Comparison of ENCODE assay signal across 29 mouse cellular contexts in genomic region chr15:7295199-7295598, GRCm38 (mm10).
"Had no signal": no experiment of that assay in that cellular context is flagged by ENCODE, and none has a peak within 500 bp of the region (broad histone marks: within the 10 kb centered on the region; RNA-seq: fewer than 3 reads in every experiment).

No protein-coding gene starts in this region.

- H3K36me3 ChIP-seq: limb, embryonic 10.5 days; limb, embryonic 12.5 days; limb, embryonic 15.5 days; liver, embryonic 12.5 days; liver, embryonic 13.5 days; liver, embryonic 15.5 days; lung, embryonic 15.5 days; midbrain, embryonic 10.5 days; midbrain, embryonic 12.5 days; midbrain, embryonic 15.5 days; neural tube, embryonic 12.5 days had no signal

- H3K4me1 ChIP-seq: limb, embryonic 10.5 days; limb, embryonic 12.5 days; limb, embryonic 15.5 days; liver, embryonic 12.5 days; liver, embryonic 13.5 days; liver, embryonic 15.5 days; lung, embryonic 15.5 days; neural tube, embryonic 12.5 days had no signal

- H3K27me3 ChIP-seq: limb, embryonic 12.5 days; limb, embryonic 13.5 days; limb, embryonic 15.5 days; liver, embryonic 12.5 days; liver, embryonic 13.5 days; liver, embryonic 15.5 days; lung, embryonic 15.5 days; midbrain, embryonic 12.5 days; midbrain, embryonic 15.5 days; neural tube, embryonic 12.5 days had no signal

- H3K9me3 ChIP-seq: limb, embryonic 10.5 days; limb, embryonic 12.5 days; limb, embryonic 15.5 days; liver, embryonic 12.5 days; liver, embryonic 13.5 days; liver, embryonic 15.5 days; lung, embryonic 15.5 days; midbrain, embryonic 10.5 days; midbrain, embryonic 12.5 days; midbrain, embryonic 15.5 days; neural tube, embryonic 12.5 days had no signal

- H3K4me2 ChIP-seq: limb, embryonic 12.5 days; limb, embryonic 13.5 days; limb, embryonic 15.5 days; liver, embryonic 11.5 days; liver, embryonic 12.5 days; liver, embryonic 13.5 days; liver, embryonic 15.5 days; lung, embryonic 14.5 days; lung, embryonic 15.5 days; midbrain, embryonic 12.5 days; midbrain, embryonic 15.5 days; neural tube, embryonic 12.5 days had no signal

- ATAC-seq: liver, embryonic 12.5 days; liver, postnatal 0 days; lung, postnatal 0 days; midbrain, embryonic 15.5 days had no signal

- H3K4me3 ChIP-seq: left cerebral cortex, adult 2 months; limb, embryonic 10.5 days; limb, embryonic 12.5 days; limb, embryonic 13.5 days; limb, embryonic 15.5 days; liver, embryonic 12.5 days; liver, embryonic 13.5 days; liver, embryonic 15.5 days; lung, embryonic 15.5 days; midbrain, embryonic 10.5 days; midbrain, embryonic 12.5 days; midbrain, embryonic 15.5 days; myocyte; neural tube, embryonic 12.5 days had no signal

- DNase-seq: layer of hippocampus, postnatal 36 days; left cerebral cortex, postnatal 4 days; liver; liver, embryonic 13.5 days; liver, postnatal 0 days; lung, adult 18-20 months; lung, adult 2 months; lung, embryonic 14.5 days; lung, postnatal 10 days; lung, postnatal 14 days; lung, postnatal 36 days; lung, postnatal 4 days had no signal

- H3K9ac ChIP-seq: limb, embryonic 12.5 days; limb, embryonic 13.5 days; limb, embryonic 15.5 days; liver, embryonic 12.5 days; liver, embryonic 13.5 days; liver, embryonic 14.5 days; liver, embryonic 15.5 days; liver, postnatal 0 days; lung, embryonic 14.5 days; lung, embryonic 15.5 days; midbrain, embryonic 12.5 days; midbrain, embryonic 15.5 days; neural tube, embryonic 12.5 days had no signal

- H3K27ac ChIP-seq: left cerebral cortex, adult 2 months; limb, embryonic 10.5 days; limb, embryonic 12.5 days; limb, embryonic 13.5 days; limb, embryonic 15.5 days; liver, embryonic 12.5 days; liver, embryonic 13.5 days; liver, embryonic 14.5 days; liver, embryonic 15.5 days; lung, embryonic 15.5 days; macrophage; midbrain, embryonic 10.5 days; midbrain, embryonic 12.5 days; midbrain, embryonic 15.5 days; neural tube, embryonic 12.5 days had no signal
